Mouse (Mus musculus) embryonic facial prominence, embryonic 11.5 days (tissue): ENCODE results near the gene Fam219a. TPM values are rescaled to one million over a fixed set of nuclear protein-coding genes. Genes with fewer than 3 reads are reported as not detected.
A peak's percentile ranks its signal among the peaks of the same experiment; 100 is the strongest.

Experiments
- ATAC-seq: fragments of 200-750 bp; cut with Nextera tagmentation; replicated peaks from 2 replicates; pipeline ENCODE4 v1.8.0; 2017; ENCODE audit warnings: low read depth; ENCODE audit not compliant: insufficient number of reproducible peaks, low FRiP score, low TSS enrichment
- DNase-seq: peaks from one replicate; pipeline ENCODE4 v3.0.0-alpha.2; 2015; ENCODE audit warnings: low spot score
- H3K27ac ChIP-seq: fragments of 300-500 bp; sonication (generic); replicated peaks from 2 replicates; pipeline ENCODE4 v1.5.1; 2014; ENCODE audit warnings: mild to moderate bottlenecking, low read depth, low read length, control low read depth
- H3K27me3 ChIP-seq: fragments of 300-500 bp; sonication (generic); 2 replicates; pipeline ENCODE4 v1.6.1; 2014; ENCODE audit warnings: mild to moderate bottlenecking, low read length, moderate library complexity, mixed read lengths; ENCODE audit not compliant: control insufficient read depth, insufficient read depth
- H3K36me3 ChIP-seq: fragments of 300-500 bp; sonication (generic); replicated peaks from 2 replicates; pipeline ENCODE4 v1.6.1; 2014; ENCODE audit warnings: low read depth, mild to moderate bottlenecking, low read length, moderate library complexity, mixed read lengths; ENCODE audit not compliant: control insufficient read depth, insufficient read depth
- H3K4me1 ChIP-seq: fragments of 300-500 bp; sonication (generic); 2 replicates; pipeline ENCODE4 v1.6.1; 2014; ENCODE audit warnings: low read length, mixed read lengths; ENCODE audit not compliant: control insufficient read depth, insufficient read depth
- H3K4me2 ChIP-seq: fragments of 300-500 bp; sonication (generic); 2 replicates; pipeline ENCODE4 v1.6.1; 2014; ENCODE audit warnings: low read depth, mild to moderate bottlenecking, control low read depth, low read length, moderate library complexity
- H3K4me3 ChIP-seq: fragments of 300-500 bp; sonication (generic); 2 replicates; pipeline ENCODE4 v1.5.1; 2014; ENCODE audit warnings: low read depth, low read length, control low read depth
- H3K9ac ChIP-seq: fragments of 300-500 bp; sonication (generic); replicated peaks from 2 replicates; pipeline ENCODE4 v1.6.1; 2014; ENCODE audit warnings: mild to moderate bottlenecking, control low read depth, low read length
- H3K9me3 ChIP-seq: fragments of 300-500 bp; sonication (generic); replicated peaks from 2 replicates; pipeline ENCODE4 v1.6.1; 2016; ENCODE audit warnings: mild to moderate bottlenecking, low read length, inconsistent platforms, mixed read lengths; ENCODE audit not compliant: control insufficient read depth
- WGBS: fragments of 180-500 bp; shearing (Covaris S2); extraction: QIAGEN DNeasy Blood & Tissue Kit; methylation state at CpG from one replicate; pipeline ENCODE4 v1.1.7; 2014; 5-methylcytosine and 5-hydroxymethylcytosine counted together
- polyA plus RNA-seq: library from polyadenylated mRNA; unstranded; fragments of >200 nt; fragmentation: Nextera tagmentation; extraction: Ambion mirVana; gene quantifications from 2 replicates; pipeline ENCODE4 v1.2.1, GENCODE M21; 2014

Gene Fam219a
- polyA plus RNA-seq, result 2.3 and 4.3 TPM in 2 replicates

DNA sequence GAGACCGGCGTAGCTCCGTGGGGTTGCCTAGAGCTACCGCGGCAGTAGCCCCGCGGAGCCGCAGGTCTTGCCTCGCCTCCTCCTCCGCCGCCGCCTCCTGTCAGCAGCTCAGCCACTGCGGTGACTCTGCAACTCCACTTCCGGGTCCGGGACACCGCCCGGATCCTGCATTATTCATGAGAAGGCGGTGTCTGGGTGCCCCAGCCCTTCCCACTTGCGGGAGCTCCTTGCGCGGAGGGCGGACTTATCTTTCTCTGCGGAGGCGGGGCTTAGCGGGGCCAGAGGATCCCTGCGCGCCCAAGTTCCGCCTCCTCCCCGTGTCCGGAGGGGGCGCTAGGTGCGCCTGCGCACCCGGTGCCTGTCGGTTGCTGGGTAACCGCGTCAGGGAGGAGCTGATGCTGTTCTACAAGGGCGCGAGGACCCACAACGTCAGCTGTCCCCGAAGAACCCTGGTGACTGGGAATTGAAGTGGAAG is at the start of gene Fam219a, which contains the start of gene Dnaic1:
TSS of gene Fam219a (minus strand) at position 128 of the 475 bp plus-strand sequence.
TSS of gene Dnaic1 (plus strand) at position 365 of the 475 bp plus-strand sequence.
- DNase-seq (peak; percentile 98), ATAC-seq (peak; percentile 96)
- H3K9me3 ChIP-seq, result no peaks in the 10 kb centered on the region
- peak within 1 kb of the TSS; percentile 7 for H3K27ac ChIP-seq
- peaks cover 5% of the 10 kb centered on the region; the same call in 1 of the 2 replicates for H3K4me1 ChIP-seq
- WGBS, result 0% methylated on average over 34 of the region's 41 CpGs
- H3K27me3 ChIP-seq, result peaks cover 5% of the 10 kb centered on the region
- peak within 1 kb of the TSS; percentile 67 for H3K4me3 ChIP-seq
- H3K4me2 ChIP-seq, result peak within 1 kb of the TSS; percentile 89
- no peaks in the 10 kb centered on the region for H3K36me3 ChIP-seq
- H3K9ac ChIP-seq, result peak within 1 kb of the TSS; percentile 65

DNA sequence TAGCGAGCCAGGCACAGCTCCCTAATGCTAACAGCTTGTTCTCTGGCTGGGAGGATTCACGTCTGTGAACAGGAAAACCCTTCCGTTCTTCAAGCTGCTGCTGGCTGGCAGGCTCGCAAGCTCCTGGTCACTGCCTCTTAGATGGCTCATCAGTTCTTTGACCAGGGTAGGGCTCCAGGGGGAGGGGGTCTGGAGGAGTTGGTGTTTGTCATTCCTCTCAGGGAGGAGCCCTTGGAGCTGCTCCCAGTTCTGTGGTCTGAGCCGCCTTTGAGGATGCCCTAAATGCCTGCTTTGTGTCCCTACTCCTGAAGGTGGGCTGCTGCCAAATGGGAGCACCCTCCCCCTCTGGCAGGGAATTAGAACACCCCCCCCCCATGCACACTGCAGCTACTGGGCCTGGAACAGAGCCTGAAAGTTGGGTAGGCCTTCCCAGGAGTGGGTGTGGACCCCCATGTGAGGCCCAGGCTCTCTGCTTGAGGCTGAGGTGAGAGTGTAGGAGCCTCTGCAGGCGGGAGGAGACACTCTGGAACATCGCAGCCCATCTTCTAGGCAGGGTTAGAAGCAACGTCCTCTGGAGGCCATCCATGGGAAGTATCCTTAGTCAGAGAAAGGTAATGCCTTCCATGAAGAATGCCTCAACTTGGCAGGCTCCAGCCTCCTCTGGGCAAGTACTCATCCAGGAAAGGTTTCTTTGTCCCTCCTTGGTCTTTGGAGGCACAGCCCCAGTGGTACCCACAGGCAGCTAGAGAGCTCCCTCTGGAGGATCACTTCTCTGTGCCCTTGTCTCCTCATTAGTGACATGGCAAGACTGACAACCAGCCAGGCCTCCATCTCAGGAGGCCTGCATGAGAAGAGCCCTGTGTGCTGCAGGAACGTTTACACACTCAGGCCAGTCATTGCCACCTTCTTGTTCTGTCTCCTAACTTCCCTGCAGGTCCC is 46.6 kb upstream of the Fam219a start:
- no peak overlapping the region for H3K4me2 ChIP-seq
- DNase-seq (no peak), ATAC-seq (no peak)
- no peak overlapping the region for H3K9ac ChIP-seq
- no peaks in the 10 kb centered on the region for H3K36me3 ChIP-seq
- no peaks in the 10 kb centered on the region for H3K27me3 ChIP-seq
- H3K4me3 ChIP-seq, result no peak overlapping the region
- no peaks in the 10 kb centered on the region for H3K9me3 ChIP-seq
- WGBS, result 65% methylated on average over 9 of the region's 9 CpGs
- no peaks in the 10 kb centered on the region for H3K4me1 ChIP-seq
- H3K27ac ChIP-seq, result no peak overlapping the region

DNA sequence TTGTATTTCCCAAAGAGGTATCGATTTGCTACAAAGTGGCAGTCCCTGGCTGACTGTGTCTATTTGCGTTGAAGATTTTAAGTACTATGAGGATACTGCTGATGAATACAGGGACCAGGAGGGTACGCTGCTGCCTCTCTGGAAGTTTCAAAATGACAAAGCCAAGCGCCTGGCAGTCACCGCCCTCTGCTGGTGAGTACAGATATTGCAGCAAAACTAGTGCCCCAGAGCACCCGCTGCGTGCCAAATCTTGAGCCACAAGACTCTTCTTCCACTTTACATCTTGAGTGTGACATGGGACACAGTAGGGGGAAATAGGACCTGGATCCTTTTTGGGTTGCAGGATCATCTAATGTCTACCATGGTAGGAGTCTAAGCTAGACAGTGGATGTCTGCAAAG is 44.8 kb upstream of the Fam219a start:
- ATAC-seq (no peak), DNase-seq (peak; percentile 86)
- Histone ChIP-seq H3K36me3 (no peaks in the 10 kb centered on the region), H3K27me3 (no peaks in the 10 kb centered on the region; the same call in 1 of the 2 replicates), H3K9ac (no peak overlapping the region), H3K27ac (no peak overlapping the region), H3K9me3 (no peaks in the 10 kb centered on the region), H3K4me2 (no peak overlapping the region), H3K4me1 (no peaks in the 10 kb centered on the region), H3K4me3 (no peak overlapping the region)
- WGBS, result 11% methylated on average over 7 of the region's 7 CpGs

DNA sequence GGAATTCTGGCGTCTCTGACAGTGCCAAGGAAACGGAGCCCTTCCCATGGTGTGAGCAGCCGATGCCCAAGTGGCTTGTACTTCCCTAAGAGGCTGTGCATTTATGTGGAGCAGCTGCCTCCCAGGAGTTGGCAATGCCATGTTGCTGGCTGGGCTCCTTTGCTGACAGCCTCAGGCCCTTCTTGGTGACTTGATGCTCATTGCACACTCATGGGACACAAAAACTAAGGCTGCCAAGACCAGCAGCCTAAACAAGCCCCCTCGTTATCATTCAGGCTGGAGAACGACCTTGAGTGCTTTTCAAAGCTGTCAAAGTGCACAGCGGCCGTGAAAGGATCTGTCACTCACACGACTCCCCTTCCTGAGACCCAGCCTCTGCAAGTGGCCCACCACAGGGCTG is 42.8 kb upstream of the Fam219a start:
- no peaks in the 10 kb centered on the region for H3K9me3 ChIP-seq
- H3K4me2 ChIP-seq, result no peak overlapping the region
- H3K9ac ChIP-seq, result no peak overlapping the region
- no peaks in the 10 kb centered on the region for H3K36me3 ChIP-seq
- peak; percentile 34; the same call in 1 of the 2 replicates for ATAC-seq
- H3K27me3 ChIP-seq, result no peaks in the 10 kb centered on the region; the same call in 1 of the 2 replicates
- no peak overlapping the region for H3K4me3 ChIP-seq
- H3K4me1 ChIP-seq, result no peaks in the 10 kb centered on the region
- peak; percentile 30 for DNase-seq
- 45% methylated on average over 8 of the region's 8 CpGs for WGBS
- no peak overlapping the region for H3K27ac ChIP-seq

DNA sequence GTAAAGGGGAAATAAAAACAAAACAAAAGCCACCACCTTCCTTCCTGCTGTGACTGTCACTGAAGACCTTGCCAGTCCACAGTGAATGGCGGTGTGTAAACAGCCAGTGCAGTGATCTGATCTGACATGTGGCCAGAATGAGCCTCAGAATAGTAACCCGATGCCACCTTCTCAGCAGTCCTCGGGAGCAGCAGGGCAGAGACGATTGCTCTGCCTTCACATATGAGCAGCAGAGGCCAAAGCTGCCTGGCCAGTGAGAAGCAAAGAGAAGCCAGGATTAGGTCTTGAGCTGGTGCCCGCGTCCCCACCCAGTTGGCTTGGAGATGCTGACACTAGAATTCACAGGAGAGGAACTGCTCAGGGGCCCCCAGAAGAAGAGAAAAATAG is 41.2 kb upstream of the Fam219a start:
- Histone ChIP-seq H3K36me3 (no peaks in the 10 kb centered on the region), H3K9ac (no peak overlapping the region), H3K4me2 (no peak overlapping the region), H3K27me3 (no peaks in the 10 kb centered on the region; the same call in 1 of the 2 replicates), H3K4me1 (no peaks in the 10 kb centered on the region), H3K9me3 (no peaks in the 10 kb centered on the region), H3K4me3 (no peak overlapping the region), H3K27ac (no peak overlapping the region)
- no peak for ATAC-seq
- DNase-seq, result no peak
- 28% methylated on average over 6 of the region's 6 CpGs for WGBS

DNA sequence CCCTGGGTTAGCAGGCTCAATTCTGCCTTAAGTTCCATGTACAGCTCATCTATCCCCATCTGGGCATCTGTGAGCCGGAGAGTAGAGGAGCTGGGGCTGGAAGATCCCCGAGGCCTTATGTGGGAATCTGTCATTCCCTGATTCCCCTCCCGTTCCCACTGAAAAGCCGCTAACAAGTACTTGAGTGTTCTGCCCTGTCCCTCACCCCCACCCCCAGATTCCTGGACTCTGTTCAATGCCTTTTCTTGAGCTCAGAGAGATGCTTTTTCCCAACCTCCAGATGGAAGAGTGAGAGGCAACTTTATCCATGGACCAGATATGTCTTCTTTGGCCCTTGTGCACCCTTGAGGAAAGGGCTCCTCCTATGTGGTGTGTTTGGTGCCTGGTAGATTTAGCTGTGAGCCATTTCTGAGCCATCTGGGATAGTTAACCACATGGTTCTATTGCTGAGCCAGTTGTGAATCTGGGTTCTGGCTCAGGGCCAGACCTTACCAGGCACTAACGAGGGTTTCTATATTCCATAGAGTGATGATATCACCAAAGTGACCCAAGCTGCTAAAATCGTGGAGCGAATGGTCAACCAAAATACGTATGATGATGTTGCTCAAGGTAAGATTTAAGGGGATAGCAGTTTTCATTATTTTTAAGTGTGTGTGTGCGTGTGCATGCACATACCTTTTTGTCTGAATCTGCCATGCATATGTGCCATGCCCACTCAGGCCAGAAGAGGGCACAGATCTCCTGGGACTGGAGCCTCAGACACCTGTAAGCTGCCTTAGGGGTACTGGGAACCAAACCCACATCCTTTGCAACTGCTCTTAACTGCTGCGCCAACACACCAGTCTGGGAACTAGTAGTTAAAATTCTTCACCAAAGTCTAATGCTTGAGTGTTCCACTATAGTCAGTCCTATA is 40.6 kb upstream of the Fam219a start:
- Histone ChIP-seq H3K27me3 (no peaks in the 10 kb centered on the region; the same call in 1 of the 2 replicates), H3K4me1 (no peaks in the 10 kb centered on the region), H3K9me3 (no peaks in the 10 kb centered on the region), H3K4me3 (no peak overlapping the region), H3K27ac (no peak overlapping the region), H3K9ac (no peak overlapping the region), H3K4me2 (no peak overlapping the region), H3K36me3 (no peaks in the 10 kb centered on the region)
- DNase-seq (no peak), ATAC-seq (no peak)
- WGBS, result 80% methylated on average over 10 of the region's 10 CpGs

DNA sequence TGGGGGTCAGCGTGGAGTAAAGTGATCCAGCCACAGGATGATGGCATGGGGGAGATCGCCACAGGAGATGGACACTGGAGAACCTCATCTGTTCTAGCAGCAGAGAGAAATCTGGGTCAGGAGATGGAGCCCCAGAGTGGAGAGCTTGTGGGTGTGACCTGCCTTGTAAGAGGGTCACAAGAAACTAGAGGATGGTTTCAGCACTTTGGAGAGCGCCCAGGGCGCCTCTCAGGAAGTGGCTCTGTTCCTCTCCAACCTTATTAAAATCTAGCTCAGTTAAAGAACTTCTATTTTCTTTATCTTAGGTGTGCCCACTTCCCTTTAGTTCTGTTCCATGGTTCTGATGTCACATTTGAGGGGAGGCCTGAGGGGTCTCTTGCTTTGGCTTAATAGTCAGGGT is 37.4 kb upstream of the Fam219a start:
- H3K9me3 ChIP-seq, result no peaks in the 10 kb centered on the region
- H3K4me2 ChIP-seq, result no peak overlapping the region
- no peaks in the 10 kb centered on the region; the same call in 1 of the 2 replicates for H3K27me3 ChIP-seq
- no peaks in the 10 kb centered on the region for H3K36me3 ChIP-seq
- DNase-seq (peak; percentile 87), ATAC-seq (no peak)
- H3K27ac ChIP-seq, result no peak overlapping the region
- H3K9ac ChIP-seq, result no peak overlapping the region
- no peaks in the 10 kb centered on the region for H3K4me1 ChIP-seq
- 33% methylated on average over 4 of the region's 4 CpGs for WGBS
- H3K4me3 ChIP-seq, result no peak overlapping the region
